Mouse (Mus musculus) neural tube, embryonic 11.5 days (tissue): ENCODE data around the gene Tpt1. TPM values are rescaled to one million over a fixed set of nuclear protein-coding genes. Genes with fewer than 3 reads are reported as not detected.

Experiments used
- ATAC-seq: fragments of 200-750 bp; cut with Nextera tagmentation; 2 replicates; pipeline ENCODE4 v1.8.0; 2017; ENCODE audit warnings: moderate number of reproducible peaks, mild to moderate bottlenecking, moderate TSS enrichment, moderate library complexity; ENCODE audit not compliant: insufficient read depth, low FRiP score, low TSS enrichment
- DNase-seq: peaks from one replicate; pipeline ENCODE4 v3.0.0-alpha.2; 2015; ENCODE audit warnings: low spot score
- H3K27ac ChIP-seq: fragments of 300-500 bp; sonication (generic); 2 replicates; pipeline ENCODE4 v1.5.1; 2014; ENCODE audit warnings: low read depth, mild to moderate bottlenecking, low read length
- H3K27me3 ChIP-seq: fragments of 300-500 bp; sonication (generic); 2 replicates; pipeline ENCODE4 v1.6.1; 2014; ENCODE audit warnings: mild to moderate bottlenecking, low read length, mixed read lengths; ENCODE audit not compliant: control insufficient read depth, insufficient read depth
- H3K36me3 ChIP-seq: fragments of 300-500 bp; sonication (generic); 2 replicates; pipeline ENCODE4 v1.6.1; 2014; ENCODE audit warnings: mild to moderate bottlenecking, low read length, moderate library complexity, mixed read lengths; ENCODE audit not compliant: control insufficient read depth, insufficient read depth
- H3K4me1 ChIP-seq: fragments of 300-500 bp; sonication (generic); 2 replicates; pipeline ENCODE4 v1.6.1; 2014; ENCODE audit warnings: low read length, mixed read lengths; ENCODE audit not compliant: control insufficient read depth, insufficient read depth
- H3K4me2 ChIP-seq: fragments of 300-500 bp; sonication (generic); 2 replicates; pipeline ENCODE4 v1.6.1; 2014; ENCODE audit warnings: low read depth, mild to moderate bottlenecking, moderate library complexity
- H3K4me3 ChIP-seq: fragments of 300-500 bp; sonication (generic); 2 replicates; pipeline ENCODE4 v1.5.1; 2014; ENCODE audit warnings: low read depth, low read length
- H3K9ac ChIP-seq: fragments of 300-500 bp; sonication (generic); 2 replicates; pipeline ENCODE4 v1.6.1; 2014; ENCODE audit warnings: mild to moderate bottlenecking, low read length
- H3K9me3 ChIP-seq: fragments of 300-500 bp; sonication (generic); 2 replicates; pipeline ENCODE4 v1.6.1; 2016; ENCODE audit warnings: low read length; ENCODE audit not compliant: control insufficient read depth
- WGBS: fragments of 180-500 bp; shearing (Covaris S2); extraction: QIAGEN DNeasy Blood & Tissue Kit; methylation state at CpG from one replicate; pipeline ENCODE4 v1.1.7; 2014; 5-methylcytosine and 5-hydroxymethylcytosine counted together
- polyA plus RNA-seq: library from polyadenylated mRNA; unstranded; fragments of >200 nt; fragmentation: Nextera tagmentation; extraction: Ambion mirVana; gene quantifications from 2 replicates; pipeline ENCODE4 v1.2.1, GENCODE M21; 2014

Tpt1 gene
- polyA plus RNA-seq, result 993 and 1,049 TPM in 2 replicates

GRCm38 (mm10) chr14:75844867-75845697 is at the start of gene Tpt1:
Gene Tpt1, plus strand, starts transcription at chr14:75845093.
- Histone ChIP-seq H3K9ac (peak within 1 kb of the TSS; percentile 93), H3K9me3 (no peaks in the 10 kb centered on the region), H3K27ac (peak within 1 kb of the TSS; percentile 97), H3K4me3 (peak within 1 kb of the TSS; percentile 90), H3K36me3 (peaks cover 14% of the 10 kb centered on the region), H3K4me2 (peak within 1 kb of the TSS; percentile 77), H3K4me1 (peaks cover 7% of the 10 kb centered on the region), H3K27me3 (no peaks in the 10 kb centered on the region)
- under 1% methylated on average over 89 of the region's 108 CpGs for WGBS
- ATAC-seq (peak; percentile 97), DNase-seq (peak; percentile 99)

DNA sequence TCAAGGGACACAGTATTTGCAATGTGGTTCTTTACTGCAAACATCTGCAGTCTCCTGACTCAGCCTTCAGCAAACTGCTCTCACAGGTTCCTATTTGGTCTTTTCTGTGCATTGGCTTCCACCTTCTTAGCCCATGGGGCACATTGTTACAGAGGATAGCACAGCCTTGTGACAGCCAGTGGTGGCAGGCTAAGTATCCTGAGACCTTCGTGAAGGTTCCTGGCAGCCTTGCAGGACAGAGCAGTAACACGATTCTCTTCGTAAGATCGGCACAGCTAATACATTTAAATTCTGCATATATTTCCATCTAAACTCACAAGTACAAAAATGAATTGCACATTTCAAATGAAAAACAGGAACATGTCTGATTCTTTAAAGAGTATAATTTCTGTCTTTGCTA is 49.0 kb upstream of the Tpt1 start:
- H3K4me1 ChIP-seq, result no peaks in the 10 kb centered on the region
- no peak overlapping the region for H3K27ac ChIP-seq
- no peak overlapping the region for H3K9ac ChIP-seq
- H3K4me2 ChIP-seq, result no peak overlapping the region
- H3K27me3 ChIP-seq, result no peaks in the 10 kb centered on the region
- 85% methylated on average over 4 of the region's 4 CpGs for WGBS
- ATAC-seq, result no peak
- no peaks in the 10 kb centered on the region for H3K36me3 ChIP-seq
- no peak overlapping the region for H3K4me3 ChIP-seq
- DNase-seq, result no peak
- H3K9me3 ChIP-seq, result no peaks in the 10 kb centered on the region

- DNase-seq (no peak), ATAC-seq (no peak)
- no peak overlapping the region for H3K9ac ChIP-seq
- no peaks in the 10 kb centered on the region for H3K9me3 ChIP-seq
- 36% methylated on average over 5 of the region's 5 CpGs for WGBS
- H3K4me1 ChIP-seq, result no peaks in the 10 kb centered on the region
- no peak overlapping the region for H3K4me2 ChIP-seq
- no peaks in the 10 kb centered on the region for H3K36me3 ChIP-seq
- no peak overlapping the region for H3K4me3 ChIP-seq
- H3K27ac ChIP-seq, result no peak overlapping the region
- H3K27me3 ChIP-seq, result no peaks in the 10 kb centered on the region
Observed at GRCm38 (mm10) chr14:75797769-75798386, 47.0 kb upstream of the Tpt1 start.

- Histone ChIP-seq H3K9ac (no peak overlapping the region), H3K36me3 (no peaks in the 10 kb centered on the region), H3K4me2 (no peak overlapping the region), H3K4me1 (no peaks in the 10 kb centered on the region), H3K27ac (no peak overlapping the region), H3K27me3 (no peaks in the 10 kb centered on the region), H3K4me3 (no peak overlapping the region), H3K9me3 (no peaks in the 10 kb centered on the region)
- DNase-seq (no peak), ATAC-seq (no peak)
- WGBS, result 79% methylated on average over 8 of the region's 8 CpGs
Observed at GRCm38 (mm10) chr14:75807800-75808199, 37.1 kb upstream of the Tpt1 start.

DNA sequence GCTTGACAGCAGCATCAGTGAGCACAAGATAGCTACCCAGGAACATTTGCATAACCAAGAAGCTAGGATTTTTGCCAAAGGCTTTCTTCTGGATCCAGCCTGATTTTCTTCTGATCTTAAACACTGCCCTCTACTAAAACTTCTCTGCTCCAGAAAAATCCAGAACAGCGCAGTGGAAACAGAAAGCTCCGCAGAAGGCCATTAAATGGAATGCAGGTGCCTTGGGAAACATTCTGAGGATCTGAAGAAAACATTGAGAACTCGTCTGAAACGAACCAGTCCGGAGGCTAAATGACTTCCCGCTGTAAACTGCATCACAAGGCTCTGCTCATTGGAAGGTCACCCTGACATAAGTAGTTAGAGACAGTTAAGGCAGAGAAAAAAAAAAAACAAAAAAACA is 35.0 kb upstream of the Tpt1 start:
- Histone ChIP-seq H3K9me3 (no peaks in the 10 kb centered on the region), H3K27ac (no peak overlapping the region), H3K27me3 (no peaks in the 10 kb centered on the region), H3K36me3 (no peaks in the 10 kb centered on the region), H3K4me3 (no peak overlapping the region), H3K4me1 (no peaks in the 10 kb centered on the region), H3K9ac (no peak overlapping the region), H3K4me2 (no peak overlapping the region)
- 78% methylated on average over 6 of the region's 6 CpGs for WGBS
- DNase-seq (no peak), ATAC-seq (no peak)

DNA sequence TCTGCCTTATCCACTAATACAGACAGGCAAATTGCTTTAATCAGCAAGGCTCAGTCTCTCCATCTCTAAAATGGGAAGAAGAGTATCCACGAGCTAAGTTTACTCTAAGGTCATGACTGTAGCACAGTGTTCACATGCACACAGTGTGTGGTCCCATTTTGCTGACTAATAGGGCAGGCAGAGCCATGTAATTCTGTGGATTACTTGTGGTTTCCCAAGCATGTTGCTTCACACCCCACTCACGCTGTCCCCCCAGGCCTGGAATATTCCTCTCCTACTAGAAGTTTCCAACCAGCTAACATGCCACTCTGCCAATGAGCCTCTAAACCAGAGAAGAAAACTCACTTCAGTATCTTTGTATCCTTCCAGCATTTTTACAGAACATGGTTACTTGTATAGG is 26.4 kb upstream of the Tpt1 start:
- Histone ChIP-seq H3K9ac (no peak overlapping the region), H3K27ac (no peak overlapping the region), H3K4me3 (no peak overlapping the region), H3K4me1 (no peaks in the 10 kb centered on the region), H3K4me2 (no peak overlapping the region), H3K9me3 (no peaks in the 10 kb centered on the region), H3K27me3 (no peaks in the 10 kb centered on the region), H3K36me3 (no peaks in the 10 kb centered on the region)
- ATAC-seq (no peak), DNase-seq (no peak)
- WGBS, result 89% methylated on average over 2 of the region's 2 CpGs

- H3K4me3 ChIP-seq, result no peak overlapping the region
- DNase-seq (no peak), ATAC-seq (no peak)
- H3K9me3 ChIP-seq, result no peaks in the 10 kb centered on the region
- H3K27me3 ChIP-seq, result no peaks in the 10 kb centered on the region
- H3K4me1 ChIP-seq, result no peaks in the 10 kb centered on the region
- H3K27ac ChIP-seq, result no peak overlapping the region
- no peak overlapping the region for H3K9ac ChIP-seq
- no peak overlapping the region for H3K4me2 ChIP-seq
- H3K36me3 ChIP-seq, result no peaks in the 10 kb centered on the region
- 87% methylated on average over 2 of the region's 2 CpGs for WGBS
Observed at GRCm38 (mm10) chr14:75819341-75819740, 25.6 kb upstream of the Tpt1 start.

- 90% methylated on average over 5 of the region's 5 CpGs for WGBS
- H3K27ac ChIP-seq, result no peak overlapping the region
- no peaks in the 10 kb centered on the region for H3K36me3 ChIP-seq
- H3K4me2 ChIP-seq, result no peak overlapping the region
- ATAC-seq (no peak), DNase-seq (no peak)
- H3K9me3 ChIP-seq, result no peaks in the 10 kb centered on the region
- no peaks in the 10 kb centered on the region for H3K27me3 ChIP-seq
- no peak overlapping the region for H3K9ac ChIP-seq
- H3K4me3 ChIP-seq, result no peak overlapping the region
- no peaks in the 10 kb centered on the region for H3K4me1 ChIP-seq
Observed at GRCm38 (mm10) chr14:75820007-75820406, 24.9 kb upstream of the Tpt1 start.
